Mouse (Mus musculus): ENCODE results near the gene Mpp2.

- peak; percentile 96 for TF ChIP-seq CTCF (IDR thresholded peaks at IDR 0.05; ENCODE audit: low read depth)
- no peak for TF ChIP-seq EP300 (IDR thresholded peaks at IDR 0.05; ENCODE audit: low read depth)
Observed at GRCm38 (mm10) chr11:102040138-102040524, 48.2 kb downstream of the Mpp2 start.
